Comparison of ENCODE assay signal across 9 mouse cellular contexts in the genomic region with DNA sequence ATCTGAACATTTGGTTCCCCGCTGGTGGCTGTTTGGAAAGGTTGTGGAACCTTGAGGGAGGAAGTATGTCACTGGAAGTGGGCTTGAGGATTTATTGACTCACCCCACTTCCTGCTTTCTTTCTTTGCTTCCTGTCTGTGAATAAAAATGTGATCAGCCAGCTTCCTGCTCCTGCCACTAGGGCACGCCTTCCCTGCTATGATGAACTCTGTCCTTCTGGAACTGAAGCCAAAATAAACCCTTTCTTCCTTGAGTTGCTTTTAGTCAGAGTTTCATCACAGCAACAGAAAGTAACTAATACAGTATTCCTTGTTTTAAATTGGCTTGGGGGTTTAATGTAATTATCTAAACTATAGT. TPM values are rescaled to one million over a fixed set of nuclear protein-coding genes. Genes with fewer than 3 reads are reported as not detected.
DNase-seq lines count a peak whose midpoint lies in the region; ATAC-seq and TF ChIP-seq lines count a peak whose summit lies in the region.
"Had no signal": no experiment of that assay in that cellular context is flagged by ENCODE, and none has a peak within 500 bp of the region (broad histone marks: within the 10 kb centered on the region; RNA-seq: fewer than 3 reads in every experiment).

No protein-coding gene starts in this region.

- H3K4me3 ChIP-seq in midbrain, postnatal 0 days (ENCODE audit: low read depth, low read length): no peak overlapping the region
- H3K4me3 ChIP-seq in midbrain, embryonic 14.5 days (replicated peaks; ENCODE audit: low read depth, low read length): no peak overlapping the region
- H3K4me3 ChIP-seq in heart, postnatal 0 days (ENCODE audit: low read depth, low read length): no peak overlapping the region
- H3K4me3 ChIP-seq in liver, embryonic 14.5 days (ENCODE audit: insufficient read depth in 1 of 2, low read depth in 2 of 2, low read length in 2 of 2): no peak overlapping the region
- H3K4me3 ChIP-seq: neural tube, embryonic 12.5 days had no signal

- H3K36me3 ChIP-seq in midbrain, postnatal 0 days (ENCODE audit: insufficient read depth, low read length): peaks cover 29% of the 10 kb centered on the region
- peaks cover 30% of the 10 kb centered on the region for H3K36me3 ChIP-seq in midbrain, embryonic 14.5 days (ENCODE audit: control insufficient read depth, insufficient read depth, low read length)
- peaks cover 68% of the 10 kb centered on the region for H3K36me3 ChIP-seq in heart, postnatal 0 days (replicated peaks; ENCODE audit: control insufficient read depth, insufficient read depth, low read length)
- H3K36me3 ChIP-seq in liver, embryonic 14.5 days (replicated peaks; ENCODE audit: control insufficient read depth, insufficient read depth, low read depth): peaks cover 59% of the 10 kb centered on the region

- H3K9ac ChIP-seq in midbrain, postnatal 0 days (replicated peaks; ENCODE audit: low read length, poor library complexity, severe bottlenecking): no peak overlapping the region
- H3K9ac ChIP-seq in midbrain, embryonic 14.5 days (replicated peaks; ENCODE audit: low read length): no peak overlapping the region
- no peak overlapping the region for H3K9ac ChIP-seq in heart, postnatal 0 days (replicated peaks; ENCODE audit: low read depth, low read length)
- no peak overlapping the region for H3K9ac ChIP-seq in liver, embryonic 14.5 days (replicated peaks)
- H3K9ac ChIP-seq: neural tube, embryonic 12.5 days had no signal

- 0 out of 2 replicates have a peak, but pooled peaks have one; percentile 6 for TF ChIP-seq CTCF in midbrain, postnatal 0 days (IDR thresholded peaks at IDR 0.05)
- peak; percentile 28; the same call in 1 of the 2 replicates for TF ChIP-seq CTCF in heart, postnatal 0 days (IDR thresholded peaks at IDR 0.05; ENCODE audit: low read depth)
- peak; percentile 46 for TF ChIP-seq CTCF in liver, embryonic 14.5 days (IDR thresholded peaks at IDR 0.05; ENCODE audit: low read depth)

- H3K27me3 ChIP-seq in midbrain, postnatal 0 days (ENCODE audit: insufficient read depth, low read length): no peaks in the 10 kb centered on the region
- H3K27me3 ChIP-seq in midbrain, embryonic 14.5 days (ENCODE audit: control insufficient read depth, insufficient read depth, low read length): no peaks in the 10 kb centered on the region
- no peaks in the 10 kb centered on the region for H3K27me3 ChIP-seq in heart, postnatal 0 days (ENCODE audit: control insufficient read depth, insufficient read depth, low read length)
- no peaks in the 10 kb centered on the region for H3K27me3 ChIP-seq in liver, embryonic 14.5 days (ENCODE audit: control insufficient read depth, insufficient read depth, low read length)
- H3K27me3 ChIP-seq: neural tube, embryonic 12.5 days had no signal

- H3K9me3 ChIP-seq in midbrain, postnatal 0 days (ENCODE audit: low read length): no peaks in the 10 kb centered on the region
- H3K9me3 ChIP-seq in midbrain, embryonic 14.5 days (ENCODE audit: control insufficient read depth, low read length): no peaks in the 10 kb centered on the region
- H3K9me3 ChIP-seq in heart, postnatal 0 days (replicated peaks; ENCODE audit: control insufficient read depth, low read length): no peaks in the 10 kb centered on the region
- H3K9me3 ChIP-seq in liver, embryonic 14.5 days (ENCODE audit: control insufficient read depth, low read length): no peaks in the 10 kb centered on the region
- H3K9me3 ChIP-seq: neural tube, embryonic 12.5 days had no signal

- 0 out of 2 replicates have a peak, but pooled peaks have one; percentile 33 for TF ChIP-seq EP300 in heart, postnatal 0 days (IDR thresholded peaks at IDR 0.05; ENCODE audit: low read depth)
- no peak for TF ChIP-seq EP300 in liver, embryonic 14.5 days (IDR thresholded peaks at IDR 0.05; ENCODE audit: low read depth)

- 93% methylated on average over 2 of the region's 2 CpGs for WGBS in midbrain, postnatal 0 days
- WGBS in midbrain, embryonic 14.5 days: 95% methylated on average over 2 of the region's 2 CpGs
- WGBS in heart, postnatal 0 days: 54% methylated on average over 2 of the region's 2 CpGs
- 37% methylated on average over 2 of the region's 2 CpGs for WGBS in liver, embryonic 14.5 days (ENCODE audit: insufficient replicate concordance)

- no peak overlapping the region for H3K27ac ChIP-seq in midbrain, postnatal 0 days (ENCODE audit: low read depth, low read length)
- H3K27ac ChIP-seq in midbrain, embryonic 14.5 days (replicated peaks; ENCODE audit: low read depth, low read length): no peak overlapping the region
- peak overlapping the region; percentile 78 for H3K27ac ChIP-seq in heart, postnatal 0 days (ENCODE audit: low read depth)
- H3K27ac ChIP-seq in liver, embryonic 14.5 days: peak overlapping the region; percentile 45
- H3K27ac ChIP-seq: neural tube, embryonic 12.5 days had no signal

- ATAC-seq in midbrain, postnatal 0 days (ENCODE audit: low FRiP score): no peak
- ATAC-seq in midbrain, embryonic 14.5 days (ENCODE audit: low FRiP score, low TSS enrichment): no peak
- peak; percentile 30; the same call in 1 of the 2 replicates for ATAC-seq in heart, postnatal 0 days (ENCODE audit: insufficient read depth, low read depth)
- peak; percentile 27; the same call in 1 of the 2 replicates for ATAC-seq in liver, embryonic 14.5 days (ENCODE audit: insufficient read depth)
- ATAC-seq in erythroid progenitor cell, adult 5-6 weeks (replicated peaks; ENCODE audit: low FRiP score, poor library complexity, severe bottlenecking): no peak

- H3K4me1 ChIP-seq in midbrain, postnatal 0 days (ENCODE audit: insufficient read depth, low read length): no peaks in the 10 kb centered on the region
- no peaks in the 10 kb centered on the region for H3K4me1 ChIP-seq in midbrain, embryonic 14.5 days (ENCODE audit: control insufficient read depth, insufficient read depth, low read length)
- peaks cover 41% of the 10 kb centered on the region for H3K4me1 ChIP-seq in heart, postnatal 0 days (ENCODE audit: control insufficient read depth, insufficient read depth)
- H3K4me1 ChIP-seq in liver, embryonic 14.5 days (replicated peaks; ENCODE audit: control insufficient read depth in 2 of 2, insufficient read depth in 2 of 2, low read length in 1 of 2): peaks cover 7 to 18% of the 10 kb centered on the region in 2 experiments
- H3K4me1 ChIP-seq: neural tube, embryonic 12.5 days had no signal

- no peak overlapping the region for H3K4me2 ChIP-seq in midbrain, postnatal 0 days (ENCODE audit: low read depth, low read length, poor library complexity, severe bottlenecking)
- H3K4me2 ChIP-seq in midbrain, embryonic 14.5 days (ENCODE audit: low read length): no peak overlapping the region
- H3K4me2 ChIP-seq in heart, postnatal 0 days (ENCODE audit: low read depth, low read length): 0 out of 2 replicates have a peak overlapping the region, but pooled peaks have one; percentile 0
- H3K4me2 ChIP-seq in liver, embryonic 14.5 days (ENCODE audit: low read depth): peak overlapping the region; percentile 18
- H3K4me2 ChIP-seq: neural tube, embryonic 12.5 days had no signal

- DNase-seq in midbrain, postnatal 0 days (ENCODE audit: low spot score): no peak
- no peak for DNase-seq in midbrain, embryonic 14.5 days
- DNase-seq in heart, postnatal 0 days (ENCODE audit: low spot score): peak; percentile 74
- DNase-seq in liver, embryonic 14.5 days (ENCODE audit: low read depth in 3 of 3, low spot score in 3 of 3): no peak
- DNase-seq in embryo, embryonic 11 days: no peak
- DNase-seq in spleen, adult 12 weeks (ENCODE audit: low spot score): no peak
- DNase-seq in c-Kit-positive CD71-positive TER-119-positive erythroid progenitor cells, embryonic 14.5 days (ENCODE audit: low spot score): no peak

RNA-seq across cellular contexts. Expression of a gene that starts 40.8 kb away (rescaled TPM):
- total RNA-seq in midbrain, postnatal 0 days (2014; rRNA removed): 40.0 and 49.7 TPM in 2 replicates
- polyA plus RNA-seq in midbrain, postnatal 0 days (2015; fragmentation: Nextera tagmentation; extraction: Ambion mirVana): 9.6 and 12.5 TPM in 2 replicates
- polyA plus RNA-seq in midbrain, embryonic 14.5 days (2014; fragmentation: Nextera tagmentation; extraction: Ambion mirVana): 32.7 and 35.6 TPM in 2 replicates
- total RNA-seq in heart, postnatal 0 days (2014; rRNA removed; ENCODE audit: low replicate concordance): 31.8 and 32.9 TPM in 2 replicates
- polyA plus RNA-seq in heart, postnatal 0 days (2015; fragmentation: Nextera tagmentation; extraction: Ambion mirVana): 7.9 and 8.8 TPM in 2 replicates
- polyA plus RNA-seq in liver, embryonic 14.5 days (2012; rRNA removed): 6.1 and 11.1 TPM in 2 replicates
- polyA plus RNA-seq in liver, embryonic 14.5 days (2014; fragmentation: Nextera tagmentation; extraction: Ambion mirVana): 27.2 and 27.3 TPM in 2 replicates
- total RNA-seq in erythroid progenitor cell, adult 5-6 weeks (2015; ENCODE audit: low replicate concordance): 126 and 148 TPM in 2 replicates
- total RNA-seq in erythroid progenitor cell, adult 5-6 weeks (2017; ENCODE audit: low replicate concordance): 169 and 178 TPM in 2 replicates

Comparison
In these comparisons a context has a peak if more than half of its experiments do, and no peak if none do; other contexts are left out.
1. ATAC-seq: peak in heart, postnatal 0 days (single experiment) and liver, embryonic 14.5 days (single experiment); none in midbrain, postnatal 0 days (single experiment), midbrain, embryonic 14.5 days (single experiment) and erythroid progenitor cell, adult 5-6 weeks (single experiment).
2. H3K27ac ChIP-seq: peak in heart, postnatal 0 days (single experiment) and liver, embryonic 14.5 days (single experiment); none in midbrain, postnatal 0 days (single experiment) and midbrain, embryonic 14.5 days (single experiment).
3. H3K4me2 ChIP-seq: peak in heart, postnatal 0 days (single experiment) and liver, embryonic 14.5 days (single experiment); none in midbrain, postnatal 0 days (single experiment) and midbrain, embryonic 14.5 days (single experiment).
4. Peak in every context shown above with its lines, with median percentiles within 50 percentile points of each other: CTCF ChIP-seq.